Mouse (Mus musculus) right cerebral cortex, postnatal 14 days (tissue): Measurements from ENCODE around the gene Nsd1.

Experiments
- DNase-seq: peaks from one replicate; pipeline ENCODE4 v3.0.0; 2022

Gene Nsd1

DNA sequence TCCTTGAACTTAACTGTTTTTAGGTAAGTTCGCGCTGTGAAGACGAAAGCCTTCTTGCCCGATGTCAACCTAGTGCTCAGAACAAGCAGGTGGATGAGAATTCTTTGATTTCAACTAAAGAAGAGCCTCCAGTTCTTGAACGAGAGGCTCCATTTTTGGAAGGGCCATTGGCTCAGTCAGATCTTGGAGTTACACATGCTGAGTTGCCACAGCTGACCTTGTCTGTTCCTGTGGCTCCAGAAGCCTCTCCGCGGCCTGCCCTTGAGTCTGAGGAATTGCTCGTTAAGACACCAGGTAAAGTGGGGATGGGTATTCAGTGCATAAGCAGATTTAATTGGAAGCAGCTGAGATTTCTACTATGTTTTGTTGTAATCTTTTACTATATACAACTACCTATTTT lies 51.9 kb downstream of the Nsd1 start:
- no peak for DNase-seq

- DNase-seq: no peak
Measured at GRCm38 (mm10) chr13:55262096-55262495, 52.5 kb downstream of the Nsd1 start.

GRCm38 (mm10) chr13:55277203-55277602 lies 67.6 kb downstream of the Nsd1 start:
- no peak for DNase-seq

DNA sequence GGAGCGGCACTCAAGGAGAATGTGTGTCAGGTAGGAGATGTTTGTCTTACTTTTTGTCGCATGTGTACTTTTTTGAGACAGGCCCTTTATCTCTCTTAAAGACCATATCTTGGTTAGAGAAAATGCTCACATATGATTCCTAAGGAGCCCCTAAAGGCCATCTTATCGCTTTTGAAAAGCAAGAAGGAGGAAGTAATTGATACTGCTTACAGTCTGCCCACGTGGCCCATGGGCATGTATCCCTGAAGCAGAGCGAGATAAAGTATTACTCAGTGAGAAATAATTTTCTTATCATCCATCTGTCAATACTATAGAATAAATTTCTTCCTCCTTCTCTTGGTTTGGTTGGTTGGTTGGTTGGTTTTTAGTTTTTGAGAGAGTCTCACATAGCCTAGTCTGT lies 68.1 kb downstream of the Nsd1 start:
- no peak for DNase-seq

- no peak for DNase-seq
Measured at GRCm38 (mm10) chr13:55288854-55289253, 79.3 kb downstream of the Nsd1 start.

DNA sequence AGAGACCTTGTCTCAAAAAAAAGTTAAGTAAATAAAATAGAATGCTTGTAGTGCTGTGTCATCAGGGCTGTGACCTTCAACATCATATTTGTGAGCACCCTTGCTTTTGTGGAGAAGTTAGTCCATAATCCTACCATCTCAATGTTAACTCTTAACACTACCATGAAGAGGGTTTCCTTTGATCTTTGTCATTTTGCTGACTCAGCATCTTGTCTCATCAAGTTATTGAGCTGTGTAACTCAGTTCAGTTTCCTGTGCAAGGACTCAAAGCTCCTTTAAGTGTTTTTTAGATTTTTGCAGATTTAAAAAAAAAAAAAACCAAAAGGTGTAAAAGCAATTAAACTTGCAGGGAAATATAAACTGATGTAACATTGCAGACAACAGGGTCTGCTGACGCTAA lies 87.2 kb downstream of the Nsd1 start:
- no peak for DNase-seq

DNA sequence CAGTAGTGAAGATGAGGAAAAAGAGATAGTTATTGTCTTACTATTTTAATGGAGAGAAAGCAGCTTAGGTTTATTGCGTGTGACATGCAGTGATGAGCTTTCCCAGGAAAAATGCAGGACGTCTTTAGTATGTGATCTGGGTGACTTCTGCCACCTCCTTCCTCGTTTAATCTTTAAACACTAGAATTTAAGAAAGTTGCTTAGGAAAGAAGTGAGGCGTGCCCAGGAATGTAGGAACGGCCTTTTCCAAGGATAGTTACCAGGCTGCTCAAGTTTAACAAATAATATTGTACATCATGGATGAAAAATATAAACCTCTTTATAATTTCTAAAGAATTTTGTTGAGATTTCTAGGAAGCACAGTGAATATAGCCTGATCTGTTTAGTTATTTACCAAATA lies 91.3 kb downstream of the Nsd1 start:
- no peak for DNase-seq

DNA sequence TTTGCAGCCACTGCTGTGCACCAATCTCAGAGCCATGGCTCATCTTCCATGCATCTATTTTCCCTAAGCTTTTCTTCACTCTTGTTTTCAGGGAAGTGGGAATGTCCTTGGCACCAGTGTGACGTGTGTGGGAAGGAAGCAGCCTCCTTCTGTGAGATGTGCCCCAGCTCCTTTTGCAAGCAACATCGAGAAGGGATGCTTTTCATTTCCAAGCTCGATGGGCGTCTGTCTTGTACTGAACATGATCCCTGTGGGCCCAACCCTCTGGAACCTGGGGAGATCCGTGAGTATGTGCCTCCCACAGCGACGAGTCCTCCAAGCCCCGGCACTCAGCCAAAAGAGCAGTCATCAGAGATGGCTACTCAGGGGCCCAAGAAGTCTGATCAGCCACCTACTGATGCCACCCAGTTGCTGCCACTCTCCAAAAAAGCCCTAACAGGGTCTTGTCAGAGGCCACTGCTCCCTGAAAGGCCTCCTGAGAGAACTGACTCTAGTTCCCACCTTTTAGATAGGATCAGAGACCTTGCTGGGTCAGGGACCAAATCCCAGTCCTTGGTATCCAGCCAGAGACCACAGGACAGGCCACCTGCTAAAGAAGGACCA lies 102.5 kb downstream of the Nsd1 start:
- DNase-seq: peak; percentile 27

GRCm38 (mm10) chr13:55313051-55313450 lies 103.5 kb downstream of the Nsd1 start:
- DNase-seq: no peak

DNA sequence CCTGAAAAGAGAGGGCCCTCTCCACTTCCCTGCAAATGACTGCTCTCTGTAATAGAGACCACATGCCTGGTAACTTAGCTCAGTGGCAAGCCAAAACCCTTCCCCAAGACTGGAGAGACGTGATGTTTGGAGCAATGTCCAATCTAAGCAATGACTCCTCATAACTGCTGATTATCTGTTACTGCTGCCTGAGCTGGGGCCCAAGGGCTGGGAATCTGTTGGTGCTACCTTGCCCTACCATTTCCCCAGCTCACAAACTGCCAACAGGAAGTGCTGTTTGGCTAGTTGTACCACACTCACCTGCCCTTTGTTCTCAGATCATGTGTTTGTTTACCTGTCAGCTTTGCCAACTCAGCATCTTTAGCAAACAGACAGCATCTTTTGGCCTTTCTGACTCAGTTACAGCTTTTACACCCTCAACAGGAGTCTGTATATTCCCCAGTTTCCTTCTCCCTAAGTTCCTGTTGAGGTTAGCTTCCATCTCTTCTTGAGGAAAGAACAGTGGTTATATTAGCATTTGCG lies 105.4 kb downstream of the Nsd1 start:
- no peak for DNase-seq

- DNase-seq: no peak
Measured at GRCm38 (mm10) chr13:55318351-55318750, 108.8 kb downstream of the Nsd1 start.

GRCm38 (mm10) chr13:55319931-55320533 lies 110.5 kb downstream of the Nsd1 start, which contains the start of gene Prelid1:
TSS of gene Prelid1 (plus strand) at chr13:55320500.
- no peak for DNase-seq

DNA sequence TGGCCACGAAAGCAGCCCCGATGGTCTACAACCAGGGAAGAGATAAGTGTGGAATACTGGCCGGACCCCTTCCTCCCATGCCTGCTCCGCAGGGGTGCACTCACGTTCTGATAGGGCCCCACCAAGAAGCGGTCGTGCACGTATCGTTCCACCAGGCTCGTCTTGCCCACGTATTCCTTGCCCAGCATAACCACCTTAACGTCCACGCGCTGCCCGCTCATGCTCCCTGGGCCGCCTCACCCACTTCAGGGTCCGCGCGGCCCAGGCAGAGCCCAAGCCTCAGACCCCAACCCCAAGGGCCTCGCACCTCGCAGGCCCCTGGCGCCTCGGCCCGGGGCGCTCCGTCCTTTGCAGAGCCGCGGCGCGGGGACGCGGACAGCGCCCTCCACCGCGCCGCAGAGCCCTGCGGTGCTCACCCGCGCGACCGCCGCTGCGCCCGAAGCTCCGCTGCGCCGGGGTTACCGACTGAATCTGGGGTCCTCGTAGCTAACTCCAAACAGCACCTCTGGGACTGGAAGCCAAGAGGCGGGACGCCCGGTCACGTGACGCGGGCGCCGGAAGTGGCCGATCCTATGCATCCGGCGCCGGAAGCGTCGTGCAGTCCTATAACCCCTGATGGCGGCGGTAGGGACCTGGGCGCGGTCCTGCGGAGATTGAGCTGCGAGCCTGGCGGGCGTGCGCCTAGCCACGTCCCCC lies 112.0 kb downstream of the Nsd1 start, which contains the start of gene Rab24:
Rab24 (minus strand) TSS at position 513 of the 696 bp plus-strand sequence.
- peak; percentile 89 for DNase-seq

- peak; percentile 34 for DNase-seq
Measured at GRCm38 (mm10) chr13:55322130-55322825, 112.7 kb downstream of the Nsd1 start.

DNA sequence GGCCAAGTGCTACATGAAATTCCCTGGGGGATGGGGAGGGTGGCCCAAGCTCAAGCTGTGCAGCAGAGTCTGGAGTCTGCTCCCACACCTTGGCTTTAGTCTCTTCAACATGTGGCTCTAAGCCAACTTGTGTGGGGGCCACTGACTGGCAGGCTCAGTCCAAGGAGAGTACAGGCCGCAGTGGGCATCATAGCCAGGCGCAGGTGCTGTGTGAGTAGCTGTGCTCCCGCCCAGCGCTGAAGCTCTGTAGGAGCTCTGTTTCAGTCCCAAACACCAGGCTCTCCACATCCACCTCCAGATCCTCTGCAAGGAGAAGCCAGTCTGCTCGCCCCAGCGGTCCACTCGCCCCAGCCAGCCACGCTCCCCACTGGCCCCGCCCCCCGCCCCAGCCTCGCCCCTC lies 116.0 kb downstream of the Nsd1 start:
- DNase-seq: no peak

GRCm38 (mm10) chr13:55327169-55327568 lies 117.6 kb downstream of the Nsd1 start:
- no peak for DNase-seq

GRCm38 (mm10) chr13:55327633-55328032 lies 118.1 kb downstream of the Nsd1 start:
- DNase-seq: peak; percentile 84

DNA sequence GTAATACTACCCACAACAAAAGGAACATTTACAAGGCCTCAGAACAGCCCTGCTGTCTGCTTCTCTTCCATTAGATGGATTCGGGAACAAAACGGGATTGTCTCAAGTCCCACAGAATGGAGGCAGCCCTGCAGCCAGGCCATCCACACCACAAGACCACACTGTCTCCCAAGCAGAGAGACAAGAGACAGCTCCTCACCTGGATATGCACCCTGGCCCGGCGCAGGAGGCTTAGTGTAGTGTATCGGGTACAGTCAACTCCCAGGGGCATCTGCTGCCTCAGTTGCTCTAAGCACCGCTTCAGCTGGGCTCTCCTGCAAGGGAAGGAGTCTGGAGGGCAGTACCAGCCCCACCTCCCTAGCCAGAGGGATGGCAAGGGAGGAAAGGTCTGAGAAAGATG lies 118.6 kb downstream of the Nsd1 start:
- no peak for DNase-seq

- no peak for DNase-seq
Measured at GRCm38 (mm10) chr13:55328641-55329040, 119.1 kb downstream of the Nsd1 start.

- peak; percentile 38 for DNase-seq
Measured at GRCm38 (mm10) chr13:55329109-55329682, 119.6 kb downstream of the Nsd1 start.

DNA sequence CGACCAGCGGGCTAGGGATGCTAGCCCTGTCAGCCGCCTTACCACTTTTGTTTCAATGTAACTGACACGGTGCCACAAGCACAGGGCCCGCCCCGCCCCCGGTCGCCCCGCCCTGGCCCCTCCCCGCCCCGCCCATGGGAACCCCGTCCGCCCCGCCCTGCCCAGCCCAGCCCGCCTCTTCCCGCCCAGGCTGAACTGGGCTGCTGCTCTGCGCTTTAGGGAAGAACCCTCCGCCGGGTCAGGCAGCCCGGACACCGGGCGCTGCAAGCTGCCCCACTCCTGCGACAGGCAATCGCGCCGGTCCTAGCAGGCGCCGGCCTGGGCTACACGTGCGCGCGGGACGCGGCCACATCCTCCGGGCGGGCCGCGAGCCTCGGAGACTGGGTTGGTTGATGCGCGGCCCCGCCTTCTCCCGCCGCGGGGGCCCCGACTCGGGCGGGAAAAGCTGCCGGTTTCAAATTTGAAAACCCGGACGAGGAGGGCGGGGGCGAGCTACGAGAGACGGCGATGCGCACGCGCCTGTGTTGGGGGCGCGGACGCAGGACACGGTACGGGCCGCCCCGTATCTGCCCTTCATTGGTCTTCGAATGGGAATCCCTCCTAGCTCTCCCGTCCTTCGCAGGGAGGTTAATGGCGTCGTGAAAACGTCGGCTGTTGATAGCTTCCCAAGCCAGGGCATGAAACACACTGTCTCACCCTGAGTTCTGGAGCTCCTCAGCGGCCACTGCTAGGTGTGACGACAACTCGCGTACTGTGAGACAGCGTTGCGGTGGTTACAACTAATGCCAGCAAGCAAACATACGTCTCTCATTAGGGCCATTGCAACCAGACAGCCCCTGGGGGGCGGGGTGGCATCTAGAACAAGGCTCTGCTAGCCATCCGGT lies 120.3 kb downstream of the Nsd1 start, which contains the start of gene Mxd3:
Mxd3 (minus strand) TSS at position 141 of the 884 bp plus-strand sequence.
- peak; percentile 81 for DNase-seq
